Mouse (Mus musculus) liver, embryonic 14.5 days (tissue): ENCODE data around the gene Dhx40.

Source experiments
- CTCF ChIP-seq: IDR thresholded peaks from 2 replicates; pipeline ENCODE4 v1.5.1; 2016; ENCODE audit warnings: antibody characterized with exemption, low read depth, control low read depth
- EP300 ChIP-seq: IDR thresholded peaks from 2 replicates; pipeline ENCODE4 v1.6.1; 2016; ENCODE audit warnings: antibody characterized with exemption, low read depth

DNA sequence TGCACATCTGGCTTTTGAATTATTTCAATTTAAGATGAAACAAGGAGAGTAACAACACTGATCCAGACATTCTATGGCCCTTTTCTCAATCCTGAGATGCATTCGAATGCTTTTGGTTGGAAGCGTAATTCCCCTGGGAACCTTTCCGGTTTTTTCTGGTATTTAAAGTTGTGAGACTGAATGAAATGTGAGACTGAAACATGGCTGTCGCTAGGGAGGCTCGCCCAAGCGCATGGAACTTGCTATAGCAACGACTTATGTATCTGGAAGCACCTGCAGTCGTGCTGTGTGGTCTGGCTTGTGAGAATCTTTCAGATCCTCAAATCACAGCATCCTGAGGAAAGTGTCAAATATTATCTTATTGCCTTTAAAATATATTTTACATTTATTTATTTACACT, 33.7 kb upstream of the Dhx40 start:
- no peak for TF ChIP-seq CTCF
- TF ChIP-seq EP300, result no peak
